Mouse (Mus musculus) E14TG2a.4 (cell line): ENCODE measurements at regions not wholly inside any gene's neighbourhood (a gene's known extent, or its start where the extent isn't known, plus 50 kb on each side); places are given as distances from the start of the nearest gene placed in this dataset.

Experiments
- CTCF ChIP-seq: conservative IDR thresholded peaks from 2 replicates; pipeline ENCODE4 v1.5.1; 2014; ENCODE audit warnings: low read length
- NANOG ChIP-seq: IDR thresholded peaks from 2 replicates; pipeline ENCODE4 v1.6.1; 2014; ENCODE audit warnings: borderline replicate concordance, low read length, mixed read lengths
- POU5F1 ChIP-seq: IDR thresholded peaks from 2 replicates; pipeline ENCODE4 v1.6.1; 2014; ENCODE audit warnings: low read length, borderline replicate concordance

GRCm38 (mm10) chr4:9161068-9161813 lies 922.4 kb upstream of the Car8 start:
- no peak for TF ChIP-seq CTCF
- no peak for TF ChIP-seq NANOG
- TF ChIP-seq POU5F1, result no peak
